Mouse (Mus musculus) adipocyte (in vitro differentiated cells): ENCODE data around the gene Gm11172.
"Not testable (repeated sequence)": the region's sequence is repeated elsewhere in the genome, so short reads cannot be mapped to it uniquely, and the experiment has no call there.

Experiments
- DNase-seq: peaks from one replicate; pipeline ENCODE4 v3.0.0-alpha.2; 2016; ENCODE audit warnings: low spot score

Gene Gm11172

GRCm38 (mm10) chr16:10785371-10786231 is 27.1 kb upstream of the Gm11172 start, which contains the start of gene Socs1:
Gene Socs1 (minus strand): TSS chr16:10785536.
- DNase-seq, result peak; percentile 96

DNA sequence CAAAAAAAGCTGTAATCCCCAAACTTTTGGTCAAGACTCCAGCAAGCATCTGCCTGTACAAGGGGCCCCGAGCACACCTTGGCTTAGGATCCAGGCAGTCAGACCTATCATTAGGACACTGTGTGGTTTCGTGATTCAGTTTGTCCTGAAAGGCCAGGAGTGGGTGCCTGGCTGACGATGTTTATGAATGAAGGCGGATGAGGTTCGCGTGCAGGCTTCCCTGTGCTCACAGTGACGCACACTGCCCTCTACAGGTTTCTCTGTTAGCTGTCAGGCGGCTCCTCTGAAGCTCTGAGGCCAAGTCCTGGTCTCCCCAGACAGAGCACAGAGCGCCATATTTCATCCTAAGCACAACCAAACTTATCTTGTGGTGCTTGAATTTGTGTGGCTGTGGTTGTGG is 26.4 kb upstream of the Gm11172 start:
- peak; percentile 96 for DNase-seq

- peak; percentile 36 for DNase-seq
These were observed 25.8 kb upstream of the Gm11172 start for GRCm38 (mm10) chr16:10786782-10787547.

- no peak for DNase-seq
These were observed 25.1 kb upstream of the Gm11172 start for GRCm38 (mm10) chr16:10787548-10788058.

DNA sequence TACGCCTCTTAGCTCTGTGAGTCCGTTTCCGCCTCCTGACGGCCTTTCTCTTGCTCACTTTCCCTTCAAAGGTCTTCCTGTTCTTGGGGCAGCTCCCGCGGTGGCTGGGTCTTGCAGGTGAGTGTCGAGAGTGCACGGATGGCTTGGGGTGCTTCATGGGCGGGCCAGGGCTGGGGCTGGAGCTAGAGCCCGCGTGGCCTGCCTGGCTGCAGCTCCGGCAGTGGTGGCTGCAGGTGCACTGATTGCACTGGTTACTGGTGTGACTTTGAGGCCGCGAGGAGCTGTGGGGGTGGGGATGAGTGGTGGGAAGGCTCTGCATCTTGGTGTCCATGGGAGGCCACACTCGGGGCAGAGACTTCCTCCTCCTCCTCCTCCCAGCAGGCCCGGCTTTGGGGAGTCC is 24.4 kb upstream of the Gm11172 start, which contains the start of gene Tnp2:
TSS of gene Tnp2 (minus strand) at position 390 of the 400 bp plus-strand sequence.
- no peak for DNase-seq

- no peak for DNase-seq
These were observed 23.8 kb upstream of the Gm11172 start for GRCm38 (mm10) chr16:10788866-10789265.

DNA sequence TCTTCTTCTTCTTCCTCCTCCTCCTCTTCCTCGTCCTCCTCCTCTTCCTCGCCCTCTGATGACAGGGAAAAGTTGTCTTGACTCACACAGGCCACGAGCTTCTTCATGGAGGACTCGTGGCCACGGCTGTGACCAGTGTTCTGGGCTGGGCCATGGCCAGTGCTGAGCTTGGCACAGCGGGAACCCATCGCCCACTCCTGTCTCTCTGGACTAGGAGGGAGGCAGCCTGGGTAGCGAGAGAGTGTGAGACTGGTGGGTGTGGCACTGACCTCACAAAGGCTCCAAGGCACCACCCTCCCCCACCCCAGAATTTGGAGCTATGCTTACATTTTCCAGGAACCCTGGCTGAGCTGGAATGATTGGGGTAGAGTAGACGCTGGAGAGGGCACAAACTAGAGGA is 22.0 kb upstream of the Gm11172 start, which contains the start of gene Prm3:
TSS of gene Prm3 (minus strand) at position 213 of the 400 bp plus-strand sequence.
- no peak for DNase-seq

DNA sequence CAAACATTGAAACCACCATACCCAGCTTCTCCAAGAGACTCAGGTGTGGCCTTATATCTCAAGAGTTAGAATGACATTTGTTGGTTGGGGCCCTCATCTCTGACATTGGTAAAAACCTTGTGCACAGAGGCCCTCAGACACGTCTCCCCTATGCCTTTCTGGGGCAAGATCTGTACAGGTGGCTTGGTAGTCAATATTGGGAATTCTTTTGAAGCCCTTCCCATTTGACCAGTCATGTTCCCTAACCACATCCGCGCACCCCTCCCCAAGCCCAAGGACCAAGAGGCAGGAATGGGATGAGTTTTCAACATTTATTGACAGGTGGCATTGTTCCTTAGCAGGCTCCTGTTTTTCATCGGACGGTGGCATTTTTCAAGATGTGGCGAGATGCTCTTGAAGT is 16.7 kb upstream of the Gm11172 start, which contains the start of gene Prm2:
TSS of gene Prm2 (minus strand) at position 101 of the 400 bp plus-strand sequence.
- DNase-seq, result no peak

DNA sequence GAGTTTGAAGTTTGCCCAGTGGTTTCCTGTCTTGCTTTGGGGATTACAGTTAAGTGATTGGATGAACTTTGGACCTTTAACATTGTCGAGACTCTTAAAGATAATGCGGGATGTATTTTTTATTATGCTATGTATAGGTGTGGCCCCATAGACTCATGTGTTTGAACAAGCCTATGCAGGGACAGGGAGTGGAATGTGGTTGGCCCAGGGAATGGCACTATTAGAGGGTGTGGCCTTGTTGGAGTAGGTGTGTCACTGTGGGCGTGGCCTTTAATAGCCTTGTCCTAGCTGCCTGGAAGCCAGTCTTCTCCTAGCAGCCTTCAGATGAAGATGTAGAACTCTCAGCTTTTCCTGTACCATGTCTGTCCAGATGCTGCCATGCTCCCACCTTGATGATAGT is 10.3 kb upstream of the Gm11172 start:
- DNase-seq, result not testable (repeated sequence)

DNA sequence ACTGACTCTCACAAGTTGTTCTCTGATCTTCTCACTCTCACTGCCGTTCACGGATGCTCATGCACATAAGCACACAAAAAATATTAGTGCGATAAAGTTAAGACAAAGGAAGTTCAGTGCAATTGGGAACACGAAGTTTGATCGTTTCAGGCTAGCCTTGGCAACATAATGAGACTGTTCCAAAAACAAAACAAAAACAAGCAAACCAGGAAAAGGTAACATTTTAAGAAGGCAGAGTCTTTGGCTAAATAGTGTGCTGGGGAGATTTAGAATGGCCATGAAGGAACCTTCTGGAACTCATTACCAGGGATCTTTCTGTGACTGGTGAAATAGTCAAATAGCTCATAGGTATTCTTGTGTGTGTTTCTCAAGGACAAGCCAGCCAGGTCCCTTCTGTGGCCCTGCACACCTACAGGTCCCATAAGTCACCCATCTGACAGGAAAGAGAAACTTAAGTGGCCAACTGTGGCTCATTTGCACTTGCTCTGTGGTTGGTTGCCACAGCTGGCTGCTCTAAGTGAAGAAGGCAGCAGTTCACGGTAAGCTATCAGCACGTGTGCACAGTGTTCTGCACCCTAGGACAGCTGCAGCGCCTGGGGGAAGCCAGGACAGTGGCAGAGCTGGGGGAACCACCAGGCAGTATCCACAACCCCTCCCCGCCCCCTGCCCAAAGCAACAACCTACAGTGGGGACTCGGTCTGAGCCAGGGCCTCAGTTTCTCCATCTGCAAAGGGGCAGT is 6.8 kb upstream of the Gm11172 start, which contains the start of gene Prm1:
TSS of gene Prm1 (minus strand) at position 51 of the 739 bp plus-strand sequence.
- DNase-seq, result no peak

GRCm38 (mm10) chr16:10810376-10810775 is 2.3 kb upstream of the Gm11172 start:
- DNase-seq, result no peak

GRCm38 (mm10) chr16:10813726-10814125 is 1.0 kb downstream of the Gm11172 start:
- DNase-seq, result no peak

DNA sequence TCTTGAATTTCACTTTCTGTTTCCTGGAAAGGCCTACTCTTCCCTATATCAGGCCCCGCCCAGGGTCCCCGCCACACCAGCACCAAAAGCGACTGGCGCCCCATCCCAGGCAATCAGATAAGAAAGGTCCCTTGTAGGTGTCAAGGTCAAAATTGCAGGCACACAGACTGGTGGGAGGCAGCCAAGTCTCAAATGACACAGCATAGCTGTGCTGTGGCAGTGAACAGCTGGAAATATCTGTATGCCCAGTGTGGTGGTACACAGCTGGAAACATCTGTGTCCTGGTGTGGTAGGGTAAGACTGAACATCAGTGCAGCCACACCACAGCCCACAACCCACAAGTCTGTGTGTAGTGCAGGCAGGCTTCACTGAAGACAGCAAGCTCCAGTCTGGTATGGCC is 2.1 kb downstream of the Gm11172 start:
- DNase-seq, result no peak

- DNase-seq, result no peak
These were observed 5.9 kb downstream of the Gm11172 start for GRCm38 (mm10) chr16:10818579-10819135.

- no peak for DNase-seq
These were observed 7.3 kb downstream of the Gm11172 start for GRCm38 (mm10) chr16:10819966-10820365.

- DNase-seq, result no peak
These were observed 8.7 kb downstream of the Gm11172 start for GRCm38 (mm10) chr16:10821387-10821786.

DNA sequence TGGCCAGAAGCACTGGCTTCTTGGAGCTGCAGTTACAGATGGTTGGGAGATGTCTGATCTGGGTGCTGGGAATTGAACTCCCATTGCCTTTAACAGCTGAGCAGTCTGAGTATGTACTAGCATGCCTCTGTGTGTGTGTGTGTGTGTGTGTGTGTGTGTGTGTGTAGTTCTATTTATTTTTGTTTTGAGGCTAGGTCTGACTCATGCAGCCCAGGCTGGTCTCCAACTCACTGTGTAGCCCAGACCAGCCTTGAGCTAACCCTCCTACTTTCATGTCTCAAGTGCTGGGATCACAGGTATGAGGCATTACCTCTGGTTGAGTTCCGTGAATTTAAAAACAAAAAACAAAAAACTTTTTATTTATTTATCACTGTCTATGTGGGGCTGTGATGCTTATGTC is 11.8 kb downstream of the Gm11172 start:
- no peak for DNase-seq

- no peak for DNase-seq
These were observed 13.1 kb downstream of the Gm11172 start for GRCm38 (mm10) chr16:10825840-10826239.

DNA sequence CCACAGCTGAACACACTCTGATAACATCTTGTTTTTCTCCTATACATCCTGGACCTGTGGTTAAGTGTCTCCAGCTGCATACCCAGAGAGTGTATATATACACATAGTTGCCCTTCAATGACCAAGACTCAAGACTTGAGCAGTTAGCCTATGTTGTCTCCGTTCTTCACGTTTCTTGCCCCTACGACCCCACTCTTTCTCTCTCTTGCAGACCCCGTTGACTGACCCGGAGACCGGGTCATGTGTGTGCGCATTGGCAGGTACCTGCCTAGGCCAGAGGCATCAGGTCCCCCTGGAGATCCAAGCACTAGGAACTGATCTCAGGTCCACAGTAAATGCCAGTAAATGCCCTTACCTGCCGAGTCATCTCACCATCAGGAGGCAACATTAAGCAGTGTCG is 14.6 kb downstream of the Gm11172 start:
- no peak for DNase-seq

GRCm38 (mm10) chr16:10827766-10828460 is 15.2 kb downstream of the Gm11172 start:
- DNase-seq, result no peak

GRCm38 (mm10) chr16:10828461-10828805 is 15.7 kb downstream of the Gm11172 start:
- DNase-seq, result no peak
